Comparison of ENCODE assay signal across 12 mouse cellular contexts in genomic region chr10:93666222-93666621, GRCm38 (mm10). TPM values are rescaled to one million over a fixed set of nuclear protein-coding genes. Genes with fewer than 3 reads are reported as not detected.
DNase-seq lines count a peak whose midpoint lies in the region; ATAC-seq and TF ChIP-seq lines count a peak whose summit lies in the region.
"Had no signal": no experiment of that assay in that cellular context is flagged by ENCODE, and none has a peak within 500 bp of the region (broad histone marks: within the 10 kb centered on the region; RNA-seq: fewer than 3 reads in every experiment).

No protein-coding gene starts in this region.

- H3K27me3 ChIP-seq in testis, adult 2 months (ENCODE audit: control insufficient read depth, insufficient read depth, low read length) = no peaks in the 10 kb centered on the region
- H3K27me3 ChIP-seq in liver, embryonic 12.5 days (replicated peaks) = 0 out of 2 replicates have a peak, but pooled peaks cover 2% of the 10 kb centered on the region
- H3K27me3 ChIP-seq in hindbrain, embryonic 16.5 days (replicated peaks; ENCODE audit: control insufficient read depth, insufficient read depth, low read length) = no peaks in the 10 kb centered on the region
- H3K27me3 ChIP-seq in hindbrain, embryonic 14.5 days (ENCODE audit: control insufficient read depth, insufficient read depth, low read length) = no peaks in the 10 kb centered on the region
- H3K27me3 ChIP-seq: neural tube, embryonic 12.5 days had no signal

- H3K9ac ChIP-seq in liver, embryonic 12.5 days = peak overlapping the region; percentile 44; the same call in 1 of the 2 replicates
- H3K9ac ChIP-seq in hindbrain, embryonic 16.5 days (ENCODE audit: low read depth, low read length) = no peak overlapping the region
- H3K9ac ChIP-seq in hindbrain, embryonic 14.5 days = no peak overlapping the region
- H3K9ac ChIP-seq: neural tube, embryonic 12.5 days had no signal

- no peak for TF ChIP-seq POLR2A in testis, adult 2 months (IDR thresholded peaks at IDR 0.05; ENCODE audit: control insufficient read depth, low read depth, low read length)

- H3K4me3 ChIP-seq in testis, adult 2 months (ENCODE audit: control insufficient read depth, low read depth, low read length) = no peak overlapping the region
- no peak overlapping the region for H3K4me3 ChIP-seq in liver, embryonic 12.5 days
- H3K4me3 ChIP-seq in hindbrain, embryonic 16.5 days (ENCODE audit: low read length) = no peak overlapping the region
- no peak overlapping the region for H3K4me3 ChIP-seq in hindbrain, embryonic 14.5 days (replicated peaks; ENCODE audit: low read length)
- H3K4me3 ChIP-seq: embryonic facial prominence, embryonic 10.5 days; neural tube, embryonic 12.5 days had no signal

- 26% methylated on average over 2 of the region's 2 CpGs for WGBS in liver, embryonic 12.5 days (ENCODE audit: insufficient replicate concordance)
- WGBS in hindbrain, embryonic 16.5 days = 75% methylated on average over 2 of the region's 2 CpGs
- WGBS in hindbrain, embryonic 14.5 days = 77% methylated on average over 2 of the region's 2 CpGs

- TF ChIP-seq CTCF in testis, adult 2 months (IDR thresholded peaks at IDR 0.05; ENCODE audit: control insufficient read depth, insufficient read depth, insufficient replicate concordance, low read depth, low read length) = no peak

- no peaks in the 10 kb centered on the region for H3K36me3 ChIP-seq in testis, adult 2 months (ENCODE audit: control insufficient read depth, insufficient read depth, low read length)
- no peaks in the 10 kb centered on the region for H3K36me3 ChIP-seq in liver, embryonic 12.5 days
- no peaks in the 10 kb centered on the region for H3K36me3 ChIP-seq in hindbrain, embryonic 16.5 days (ENCODE audit: control insufficient read depth, insufficient read depth, low read length)
- no peaks in the 10 kb centered on the region for H3K36me3 ChIP-seq in hindbrain, embryonic 14.5 days (replicated peaks; ENCODE audit: control insufficient read depth, insufficient read depth)
- H3K36me3 ChIP-seq: embryonic facial prominence, embryonic 10.5 days; neural tube, embryonic 12.5 days had no signal

- H3K4me1 ChIP-seq in testis, adult 2 months (ENCODE audit: control insufficient read depth, insufficient read depth, low read length) = no peaks in the 10 kb centered on the region
- peaks cover 63% of the 10 kb centered on the region for H3K4me1 ChIP-seq in liver, embryonic 12.5 days
- no peaks in the 10 kb centered on the region for H3K4me1 ChIP-seq in hindbrain, embryonic 16.5 days (ENCODE audit: control insufficient read depth, insufficient read depth, low read depth, low read length)
- H3K4me1 ChIP-seq in hindbrain, embryonic 14.5 days (replicated peaks; ENCODE audit: control insufficient read depth, insufficient read depth, low read length) = no peaks in the 10 kb centered on the region
- H3K4me1 ChIP-seq: neural tube, embryonic 12.5 days had no signal

- no peaks in the 10 kb centered on the region for H3K9me3 ChIP-seq in liver, embryonic 12.5 days (replicated peaks)
- no peaks in the 10 kb centered on the region for H3K9me3 ChIP-seq in hindbrain, embryonic 16.5 days (ENCODE audit: control insufficient read depth, low read length)
- no peaks in the 10 kb centered on the region for H3K9me3 ChIP-seq in hindbrain, embryonic 14.5 days (ENCODE audit: control insufficient read depth, low read length)
- H3K9me3 ChIP-seq: embryonic facial prominence, embryonic 10.5 days; neural tube, embryonic 12.5 days had no signal

- H3K4me2 ChIP-seq in liver, embryonic 12.5 days = peak overlapping the region; percentile 51
- H3K4me2 ChIP-seq in hindbrain, embryonic 16.5 days (ENCODE audit: low read length) = no peak overlapping the region
- no peak overlapping the region for H3K4me2 ChIP-seq in hindbrain, embryonic 14.5 days (replicated peaks)
- H3K4me2 ChIP-seq: neural tube, embryonic 12.5 days had no signal

- H3K27ac ChIP-seq in testis, adult 2 months (ENCODE audit: control insufficient read depth, insufficient read depth, low read depth, low read length) = 0 out of 2 replicates have a peak overlapping the region, but pooled peaks have one; percentile 23
- peak overlapping the region; percentile 91 for H3K27ac ChIP-seq in liver, embryonic 12.5 days
- H3K27ac ChIP-seq in hindbrain, embryonic 16.5 days (ENCODE audit: low read depth, low read length) = no peak overlapping the region
- H3K27ac ChIP-seq in hindbrain, embryonic 14.5 days = no peak overlapping the region
- H3K27ac ChIP-seq: embryonic facial prominence, embryonic 10.5 days; neural tube, embryonic 12.5 days had no signal

- ATAC-seq in common myeloid progenitor, adult 5-6 weeks (replicated peaks; ENCODE audit: low read depth, poor library complexity, severe bottlenecking) = peak; percentile 55; the same call in 1 of the 2 replicates
- ATAC-seq in liver, embryonic 12.5 days = peak; percentile 94
- ATAC-seq in hindbrain, embryonic 16.5 days = no peak
- ATAC-seq in hindbrain, embryonic 14.5 days (ENCODE audit: low FRiP score) = no peak

- DNase-seq in testis, postnatal 14 days (ENCODE audit: low spot score) = no peak
- DNase-seq in hindbrain, embryonic 14.5 days (ENCODE audit: low spot score) = no peak
- no peak for DNase-seq in urinary bladder, postnatal 36 days (ENCODE audit: low spot score in 2 of 2)
- DNase-seq: cerebellum, adult 9-11 months; lung, postnatal 10 days; midbrain, embryonic 14.5 days had no signal

RNA-seq across cellular contexts. Expression of gene Ntn4, which starts 25.7 kb away (rescaled TPM):
- 2.7 and 3.2 TPM in 2 replicates for polyA plus RNA-seq in testis, adult 2 months (2012; rRNA removed)
- total RNA-seq in common myeloid progenitor, adult 5-6 weeks (2017) = 2.2 and 4.8 TPM in 2 replicates
- polyA plus RNA-seq in liver, embryonic 12.5 days (2016; fragmentation: Nextera tagmentation; extraction: Ambion mirVana) = 0.17 and 0.26 TPM in 2 replicates
- 0.81 and 1.4 TPM in 2 replicates for polyA plus RNA-seq in hindbrain, embryonic 16.5 days (2015; fragmentation: Nextera tagmentation; extraction: Ambion mirVana)
- 0.70 and 0.76 TPM in 2 replicates for polyA plus RNA-seq in hindbrain, embryonic 14.5 days (2014; fragmentation: Nextera tagmentation; extraction: Ambion mirVana)

Comparison
In these comparisons a context has a peak if more than half of its experiments do, and no peak if none do; other contexts are left out.
1. H3K27ac ChIP-seq: peak in testis, adult 2 months (single experiment) and liver, embryonic 12.5 days (single experiment); none in hindbrain, embryonic 16.5 days (single experiment) and hindbrain, embryonic 14.5 days (single experiment).
2. ATAC-seq: peak in common myeloid progenitor, adult 5-6 weeks (single experiment) and liver, embryonic 12.5 days (single experiment); none in hindbrain, embryonic 16.5 days (single experiment) and hindbrain, embryonic 14.5 days (single experiment).